Mouse (Mus musculus) thymus, adult 18-20 months (tissue): ENCODE measurements around the gene Comtd1.

ENCODE experiments used
- DNase-seq, 2 experiments: peaks; one replicate each; pipeline ENCODE4 v3.0.0; 2022; ENCODE audit warnings: mixed read lengths in 2 of 2

The Comtd1 gene

GRCm38 (mm10) chr14:21848166-21849154 lies at the start of gene Comtd1:
Gene Comtd1 (minus strand): TSS chr14:21848977.
- DNase-seq = peak; percentile 82 to 86

DNA sequence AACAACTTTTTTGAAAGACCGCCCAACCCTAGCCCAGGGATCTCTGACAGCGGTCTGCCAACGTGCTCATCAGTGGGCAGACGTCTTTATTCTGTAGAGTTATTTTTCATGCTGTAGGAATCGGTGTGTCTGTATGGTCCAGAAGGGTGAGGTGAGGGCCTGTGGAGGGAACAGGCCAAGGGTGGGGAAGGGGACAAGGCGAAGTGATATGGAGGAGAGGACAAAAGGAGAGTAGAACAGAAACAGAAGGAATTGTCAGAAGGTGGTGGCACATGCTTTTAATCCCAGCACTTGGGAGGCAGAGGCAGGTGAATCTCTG lies 43.5 kb upstream of the Comtd1 start:
- DNase-seq = no peak

- no peak for DNase-seq
Observed at GRCm38 (mm10) chr14:21891581-21892340, 43.0 kb upstream of the Comtd1 start.

GRCm38 (mm10) chr14:21890430-21890829 lies 41.7 kb upstream of the Comtd1 start:
- DNase-seq = no peak

DNA sequence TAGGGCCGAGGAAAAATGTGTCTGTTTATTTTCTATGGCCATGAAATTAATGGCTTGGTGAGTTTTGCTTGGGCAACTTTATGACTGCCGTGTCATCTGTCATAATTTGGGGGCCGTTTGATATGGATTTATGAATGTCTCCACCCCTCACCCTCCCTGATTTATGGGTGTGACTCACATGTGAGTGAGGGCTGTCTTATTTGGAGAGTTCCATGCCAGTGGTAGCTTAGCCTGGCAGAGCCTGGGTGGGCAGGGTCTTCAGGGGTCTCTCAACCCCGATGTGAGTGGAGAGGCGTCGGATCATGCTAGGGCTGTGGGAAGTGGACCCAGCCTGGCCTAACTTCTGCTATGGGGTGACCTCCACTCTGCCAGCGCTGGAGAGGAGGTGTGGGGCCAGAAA lies 18.0 kb upstream of the Comtd1 start:
- DNase-seq = no peak

DNA sequence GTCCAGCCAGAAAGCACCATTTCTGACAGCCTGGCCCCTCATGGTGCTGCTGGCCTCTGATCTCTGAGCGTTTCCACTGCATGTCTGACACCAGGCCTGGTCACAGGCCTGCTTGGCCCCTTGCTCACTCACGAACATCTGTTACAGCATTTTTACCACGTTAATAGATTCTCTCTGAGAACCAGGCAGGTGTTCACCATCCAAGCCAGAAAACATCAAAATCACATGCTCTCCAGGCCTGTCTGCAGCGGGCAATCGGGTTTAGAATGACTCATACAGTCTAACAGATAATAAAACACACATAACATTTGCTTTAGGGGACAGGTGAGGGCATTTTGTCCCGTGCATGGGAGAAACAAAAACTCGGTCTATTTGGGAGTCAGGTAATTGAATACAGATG lies 17.5 kb upstream of the Comtd1 start:
- DNase-seq = no peak

DNA sequence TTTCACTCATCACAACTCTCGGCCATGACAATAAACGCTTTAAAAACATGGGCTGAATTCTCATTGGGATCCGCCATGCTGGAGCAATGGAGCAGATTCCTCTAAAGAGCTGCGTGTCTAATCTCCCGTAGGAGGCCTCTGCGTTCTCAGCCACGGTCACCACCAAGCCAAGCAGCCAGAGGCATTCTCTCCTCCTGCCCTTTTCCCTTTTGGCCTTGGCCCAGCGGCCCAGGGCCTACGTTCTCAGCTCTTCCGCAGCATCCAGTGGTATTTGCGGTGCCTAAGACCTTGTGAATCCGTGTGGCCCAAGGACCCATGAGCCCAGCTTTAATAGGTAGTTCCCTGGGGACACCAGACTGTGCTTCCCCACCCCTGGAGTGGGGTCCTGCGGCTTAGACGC lies 8.1 kb upstream of the Comtd1 start:
- DNase-seq = no peak

DNA sequence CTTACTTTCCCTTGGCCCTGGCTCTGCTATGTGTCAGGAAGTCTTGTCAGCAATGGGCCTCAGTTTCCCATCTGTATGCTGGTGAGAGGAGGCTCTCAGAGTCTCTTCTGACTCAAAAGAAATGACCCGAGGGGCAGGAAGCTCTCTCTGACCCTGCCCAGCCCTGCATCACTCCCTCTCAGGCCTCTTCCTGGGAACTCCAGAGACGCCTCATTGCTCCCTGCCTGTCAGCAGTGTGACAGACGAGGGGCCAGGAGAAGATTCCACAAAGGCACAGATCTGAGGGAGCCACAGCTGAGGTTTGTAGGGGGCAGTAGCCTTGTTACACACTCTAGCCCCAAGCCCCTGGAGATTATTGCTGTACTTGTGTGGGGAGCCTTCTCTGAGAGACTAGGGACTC lies 7.2 kb upstream of the Comtd1 start:
- DNase-seq = no peak

DNA sequence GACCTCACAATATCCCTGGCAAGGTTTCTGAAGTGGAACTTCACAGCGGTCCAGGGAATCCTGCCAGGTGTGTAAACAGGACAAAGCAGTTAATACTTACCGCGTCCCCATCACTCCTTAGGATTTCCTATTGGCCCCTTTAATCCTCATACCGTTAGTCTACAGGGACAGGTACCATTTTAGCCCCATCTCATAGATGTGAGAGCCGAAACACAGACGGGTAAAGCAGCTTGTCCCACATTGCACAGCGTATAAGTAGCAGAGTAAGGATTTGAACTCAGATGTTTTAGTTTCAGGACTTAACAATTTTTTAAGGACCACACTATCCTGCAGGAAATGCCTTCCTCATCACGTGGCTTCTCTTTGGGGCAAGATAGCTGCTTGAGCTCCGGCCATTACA lies 5.5 kb upstream of the Comtd1 start:
- no peak for DNase-seq

DNA sequence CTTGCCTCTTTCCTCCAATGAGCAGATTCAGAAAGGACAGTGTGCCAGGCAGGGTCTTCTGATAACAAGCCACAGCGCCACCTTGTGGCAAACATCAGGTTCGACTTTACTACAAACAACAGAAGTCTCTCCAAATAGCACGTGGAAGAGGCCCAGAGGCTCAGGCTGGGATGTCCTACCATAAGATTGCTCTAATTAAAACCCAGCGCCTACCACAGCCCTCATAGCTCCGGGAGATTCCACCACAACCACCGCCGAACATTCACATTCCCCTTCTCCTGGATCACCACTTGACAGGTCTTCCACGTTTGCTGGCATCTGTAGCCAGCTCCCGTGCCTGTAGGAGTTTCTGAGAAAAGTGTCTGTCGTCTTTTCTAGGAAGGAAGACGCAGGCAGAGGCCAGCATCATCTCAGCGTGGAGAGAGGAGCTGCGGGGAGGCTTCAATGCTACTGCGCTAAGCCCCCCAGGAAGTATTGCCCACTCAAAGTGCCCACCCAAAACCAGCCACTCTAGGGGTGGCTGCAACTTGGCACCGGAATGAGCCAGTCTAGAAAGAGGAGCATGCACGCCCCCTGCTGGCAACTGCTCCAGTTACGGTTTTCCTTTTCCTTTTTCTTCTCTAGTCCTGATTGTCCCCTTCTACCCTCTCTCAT lies 4.8 kb upstream of the Comtd1 start:
- DNase-seq = peak; percentile 42 to 56

DNA sequence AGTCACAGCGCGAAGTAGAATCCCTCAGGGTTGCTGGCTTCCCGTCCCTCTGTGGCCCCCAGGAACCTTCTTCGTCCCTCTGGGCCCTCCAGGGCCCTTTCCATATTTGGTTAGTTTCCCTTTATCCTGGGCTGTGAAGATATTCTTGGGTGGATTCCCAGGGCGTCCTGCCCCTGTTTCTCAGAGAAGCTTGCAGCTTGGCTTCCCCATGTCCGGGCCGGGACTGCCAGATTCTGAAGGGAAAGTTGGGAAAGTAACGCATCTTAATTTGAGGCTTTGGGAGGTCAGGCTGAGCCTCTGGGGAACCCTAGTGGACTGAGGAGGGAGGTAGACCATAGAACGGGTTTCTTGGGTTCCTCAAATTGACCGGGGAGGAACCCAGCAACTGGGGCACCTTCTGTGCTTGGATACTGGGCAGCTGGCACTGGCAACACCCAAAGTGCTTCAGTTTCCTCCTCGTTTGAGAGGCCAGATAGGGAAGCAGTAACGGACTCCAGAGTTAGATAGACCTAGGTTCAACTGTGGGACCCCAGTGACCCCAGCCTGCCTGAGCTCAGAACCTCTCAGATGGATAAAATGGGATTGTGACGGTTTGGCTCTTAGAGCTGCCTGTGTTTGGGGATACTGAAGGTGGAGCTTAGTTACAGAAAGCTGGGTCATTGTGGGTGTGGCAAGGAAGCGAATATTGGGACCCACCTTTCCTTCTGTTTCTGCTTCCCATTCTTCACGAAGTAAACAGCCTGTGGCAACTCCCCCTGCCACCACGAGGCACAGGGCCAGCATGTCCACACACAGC lies 3.4 kb upstream of the Comtd1 start:
- no peak for DNase-seq

GRCm38 (mm10) chr14:21850419-21851127 lies 1.8 kb upstream of the Comtd1 start:
- no peak for DNase-seq

DNA sequence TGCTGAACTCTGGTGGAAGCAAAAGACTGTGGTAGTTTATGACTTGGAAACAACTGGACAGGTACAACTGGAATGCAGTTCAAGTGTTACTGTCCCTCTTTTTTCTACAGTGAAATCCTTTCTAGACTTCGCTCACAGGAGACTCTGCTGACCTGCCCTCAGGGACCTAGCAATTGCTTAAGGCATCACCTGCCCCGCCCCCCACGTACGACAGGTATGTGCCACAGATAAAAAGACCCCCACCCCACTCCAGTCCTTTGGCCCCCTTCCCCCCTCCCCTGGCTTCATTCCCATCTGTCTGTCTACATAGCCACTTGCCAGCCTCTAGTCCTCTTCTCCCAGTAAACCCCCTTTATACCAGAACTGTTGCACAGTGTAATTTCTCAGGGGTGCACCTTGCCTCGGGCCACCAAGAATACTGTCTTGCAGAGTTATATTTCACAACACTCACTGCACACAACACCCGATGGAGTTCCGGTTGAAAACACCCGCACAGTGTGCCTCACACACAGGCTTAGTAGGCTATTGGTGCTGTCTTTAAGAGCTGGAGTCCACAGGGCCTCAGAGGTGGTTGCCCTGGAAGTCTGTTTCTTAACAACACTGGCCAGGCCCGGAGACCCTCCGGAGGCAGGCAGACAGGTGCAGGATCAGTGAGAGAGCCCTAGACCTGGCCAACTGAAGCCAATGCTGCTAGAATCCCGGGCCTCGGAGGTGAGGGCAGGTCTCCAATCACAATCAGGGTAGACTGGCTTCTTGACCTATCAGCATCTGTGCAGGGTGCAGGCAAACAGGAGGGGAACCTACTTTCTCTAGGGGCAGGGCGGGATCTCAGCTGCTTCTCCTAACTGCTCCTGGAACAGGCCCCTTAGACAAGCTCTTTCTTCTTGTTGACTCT lies 994 bp upstream of the Comtd1 start:
- DNase-seq = no peak

- DNase-seq = peak; percentile 47 to 49
Observed at GRCm38 (mm10) chr14:21847381-21848165, 1.2 kb downstream of the Comtd1 start.

DNA sequence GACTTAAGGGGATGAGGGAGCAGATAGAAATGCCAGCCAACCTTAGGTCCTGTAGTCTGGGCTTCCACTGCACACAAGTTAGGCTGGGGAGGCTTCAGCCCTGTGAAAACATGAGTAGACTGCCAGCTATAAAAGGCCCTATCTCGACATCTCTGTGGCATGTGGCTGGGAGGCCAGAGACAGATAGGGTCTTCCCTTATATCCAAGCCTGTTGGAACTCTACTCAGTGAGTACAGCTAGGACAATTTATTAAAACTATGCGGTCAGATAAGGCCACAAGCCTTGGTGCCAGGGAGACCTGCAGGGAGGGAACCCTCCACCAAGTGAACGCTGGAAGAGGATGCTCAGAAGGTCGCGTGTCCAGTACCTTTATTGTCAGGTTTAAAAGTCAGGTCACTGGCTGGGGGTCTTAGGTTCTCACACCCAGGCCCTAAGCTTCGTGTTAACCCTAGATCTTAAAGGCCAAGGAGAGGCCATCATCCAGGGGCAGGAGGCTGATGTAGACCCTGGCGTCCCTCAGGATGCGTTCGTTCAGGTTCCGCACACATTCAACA lies 1.9 kb downstream of the Comtd1 start:
- no peak for DNase-seq

- DNase-seq = no peak
Observed at GRCm38 (mm10) chr14:21843263-21843662, 5.5 kb downstream of the Comtd1 start.

GRCm38 (mm10) chr14:21841819-21842592 lies 6.8 kb downstream of the Comtd1 start:
- no peak for DNase-seq

- no peak for DNase-seq
Observed at GRCm38 (mm10) chr14:21838336-21839017, 10.3 kb downstream of the Comtd1 start.
